Mouse (Mus musculus): Measurements from ENCODE around the gene Arid1b. TPM values are rescaled to one million over a fixed set of nuclear protein-coding genes. Genes with fewer than 3 reads are reported as not detected.

The Arid1b gene
- total RNA-seq, 2 experiments from 2014 or later: 5.0 to 8.1 TPM

DNA sequence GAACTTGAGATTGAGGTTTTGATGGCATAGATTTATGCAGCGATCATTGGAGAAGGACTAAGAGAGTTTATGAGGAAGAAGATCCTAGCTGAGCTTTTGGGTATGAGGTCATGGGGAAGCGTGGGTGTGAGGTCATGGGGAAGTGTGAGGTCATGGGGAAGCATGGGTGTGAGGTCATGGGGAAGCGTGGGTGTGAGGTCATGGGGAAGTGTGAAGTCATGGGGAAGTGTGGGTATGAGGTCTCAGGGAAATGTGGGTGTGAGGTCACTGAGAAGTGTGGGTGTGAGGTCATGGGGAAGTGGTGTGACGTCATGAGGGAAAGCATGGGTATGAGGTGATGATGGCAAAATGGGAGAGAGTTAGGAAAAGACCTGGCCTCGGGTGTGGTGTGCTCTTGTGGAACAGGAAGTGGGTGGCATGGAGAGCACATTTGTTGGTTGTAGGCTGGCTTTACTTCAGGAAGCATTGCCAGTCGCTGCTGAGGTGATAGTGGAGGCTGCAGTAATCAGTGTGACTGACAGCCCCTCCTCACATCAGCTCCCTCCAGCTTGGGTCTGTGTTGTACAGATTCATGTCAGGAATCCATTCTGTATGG lies 180.4 kb downstream of the Arid1b start:
- ATAC-seq (replicated peaks; ENCODE audit: low FRiP score, poor library complexity, severe bottlenecking): no peak

DNA sequence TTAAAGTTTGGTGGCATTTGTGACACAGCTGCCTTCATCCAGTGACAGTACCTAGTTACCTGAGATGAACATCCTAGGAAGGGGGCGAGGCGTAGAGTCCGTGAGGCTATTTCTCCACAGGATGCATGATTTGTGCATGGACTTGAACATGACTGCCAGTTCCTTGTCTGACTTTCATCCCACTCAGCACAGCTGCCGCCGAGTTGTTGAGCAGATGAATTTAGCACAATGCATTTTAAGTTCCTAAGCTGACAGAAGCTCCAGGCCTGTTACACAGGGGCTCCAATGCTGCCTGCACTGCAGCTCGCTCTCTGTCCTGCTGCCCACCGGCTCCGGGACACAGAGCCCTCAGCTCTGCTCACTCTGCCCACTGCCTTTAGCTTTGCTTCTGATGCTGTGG lies 181.4 kb downstream of the Arid1b start:
- ATAC-seq (replicated peaks; ENCODE audit: low FRiP score, poor library complexity, severe bottlenecking): no peak

DNA sequence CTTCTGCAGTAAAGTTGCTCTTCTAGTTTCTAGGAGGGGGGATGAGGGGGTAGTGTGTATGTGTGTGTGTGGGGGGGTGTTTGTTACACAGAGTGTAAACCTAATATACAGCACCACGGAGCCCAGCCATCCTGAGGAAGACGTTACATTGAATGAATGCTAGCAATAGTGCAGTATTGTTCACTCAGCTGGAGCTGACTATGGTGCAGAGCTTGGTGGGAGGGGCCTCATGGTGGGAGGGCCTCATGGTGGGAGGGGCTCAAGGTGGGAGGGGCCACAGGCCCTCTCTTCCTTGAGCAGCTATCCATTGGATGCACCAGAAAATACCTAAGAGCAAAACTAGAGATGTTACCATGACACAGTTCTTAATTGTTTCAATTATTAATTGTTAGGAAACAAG lies 182.2 kb downstream of the Arid1b start:
- 0 out of 2 replicates have a peak, but pooled peaks have one; percentile 36 for ATAC-seq (replicated peaks; ENCODE audit: low FRiP score, poor library complexity, severe bottlenecking)

DNA sequence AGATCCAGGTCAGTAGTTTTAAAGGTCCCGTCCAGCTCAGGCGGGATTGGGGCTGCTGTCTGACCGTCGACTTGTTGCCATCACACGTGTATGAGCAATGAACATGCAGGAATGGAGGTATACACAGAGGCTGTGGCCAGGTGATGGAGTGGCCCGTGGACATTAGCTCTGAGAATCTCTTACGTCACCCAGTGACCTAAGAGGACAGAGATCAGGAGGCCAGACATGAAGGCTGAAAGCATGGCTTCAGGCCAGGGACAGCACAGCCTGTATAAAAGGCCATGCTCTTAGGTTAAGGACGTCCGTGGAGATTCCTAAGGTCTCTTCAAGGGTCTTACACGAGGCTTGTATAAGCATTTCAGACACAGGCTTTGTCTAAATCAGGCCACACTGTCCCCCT lies 184.4 kb downstream of the Arid1b start:
- ATAC-seq (replicated peaks; ENCODE audit: low FRiP score, poor library complexity, severe bottlenecking): no peak

DNA sequence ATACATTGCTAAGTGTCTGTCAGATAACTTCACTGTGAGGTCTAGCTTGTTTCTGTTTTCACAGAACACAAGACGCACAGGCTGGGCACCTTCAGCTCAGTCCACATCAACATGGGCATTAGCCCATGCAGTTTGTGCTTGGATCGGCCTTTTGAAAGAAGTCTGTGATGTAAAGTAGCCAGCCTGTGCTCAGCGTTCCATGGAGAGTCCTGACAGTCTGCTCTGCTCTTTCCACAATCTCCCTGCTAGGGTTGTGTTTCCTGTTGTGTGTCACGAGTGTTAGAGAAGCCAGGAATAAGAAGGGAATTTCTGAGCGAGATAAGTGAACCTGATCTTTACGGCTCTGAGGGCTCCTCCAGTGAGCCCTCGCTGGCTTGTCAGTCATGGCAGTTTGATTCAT lies 184.9 kb downstream of the Arid1b start:
- no peak for ATAC-seq (replicated peaks; ENCODE audit: low FRiP score, poor library complexity, severe bottlenecking)

DNA sequence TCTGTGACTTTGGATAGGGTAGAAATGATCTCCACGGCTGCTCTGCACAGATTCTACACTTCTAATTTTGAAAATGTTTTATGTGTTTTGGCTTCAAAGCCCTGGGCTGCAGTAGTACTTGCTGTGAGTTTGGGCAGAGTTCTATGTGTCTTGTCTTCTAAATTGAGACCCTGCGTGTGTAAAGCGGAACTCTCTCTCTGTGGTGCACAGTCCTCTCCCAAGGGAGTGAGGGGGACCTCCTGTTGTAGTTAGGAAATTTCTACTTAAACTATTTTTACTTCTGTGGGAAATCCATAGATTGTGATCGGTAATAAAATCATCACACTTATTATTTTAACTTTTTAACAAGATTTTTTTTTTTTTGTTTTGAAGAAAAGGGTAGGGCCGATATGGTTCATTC lies 185.3 kb downstream of the Arid1b start:
- no peak for ATAC-seq (replicated peaks; ENCODE audit: low FRiP score, poor library complexity, severe bottlenecking)

DNA sequence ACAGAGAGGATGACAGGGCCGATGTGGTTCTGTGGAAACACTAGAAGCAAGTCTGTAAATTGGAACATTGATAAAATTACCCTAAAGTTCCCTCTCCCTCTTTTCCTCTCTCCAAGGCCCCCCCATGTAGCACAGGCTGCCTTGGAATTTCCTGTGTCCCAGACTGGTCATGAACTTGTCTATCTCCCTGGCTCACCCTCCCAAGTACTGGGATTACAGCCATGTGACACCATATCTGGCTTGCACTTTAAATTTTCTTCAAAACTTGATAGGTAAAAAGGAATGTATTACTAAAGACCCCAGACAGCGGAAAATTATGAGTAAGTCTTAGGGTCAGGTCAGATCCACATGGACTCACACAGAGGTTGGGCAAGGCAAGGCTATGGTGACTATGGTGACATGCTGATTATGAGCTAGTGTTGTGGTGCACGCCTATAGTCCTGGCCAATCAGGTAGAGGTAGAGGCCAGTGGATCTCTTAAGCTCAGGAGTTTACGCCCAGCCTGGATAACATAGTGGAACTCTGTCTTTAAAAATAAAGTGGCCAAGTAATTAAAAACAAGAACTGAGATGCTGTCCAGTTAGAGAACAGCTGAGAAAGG lies 185.9 kb downstream of the Arid1b start:
- ATAC-seq (replicated peaks; ENCODE audit: low FRiP score, poor library complexity, severe bottlenecking): peak; percentile 93

DNA sequence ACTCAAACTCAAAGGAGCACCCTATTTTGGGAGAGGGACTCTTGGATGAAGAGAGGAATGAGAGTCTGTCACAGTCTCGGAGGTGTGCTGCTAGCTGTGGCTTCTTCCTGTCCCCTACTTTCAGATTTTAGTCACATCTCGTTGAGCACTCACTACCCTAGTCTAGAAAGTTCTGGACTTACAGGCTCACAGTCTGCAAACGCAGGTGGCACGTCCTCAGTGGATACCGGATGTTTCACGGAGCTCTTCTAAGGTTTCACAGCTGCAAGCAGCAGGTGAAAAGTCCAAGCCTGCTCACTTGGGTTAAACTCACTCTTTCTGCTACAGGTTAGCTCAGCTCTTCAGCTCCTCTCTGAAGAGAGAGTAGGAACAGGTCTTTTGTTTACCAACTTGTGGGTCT lies 186.8 kb downstream of the Arid1b start:
- ATAC-seq (replicated peaks; ENCODE audit: low FRiP score, poor library complexity, severe bottlenecking): no peak

DNA sequence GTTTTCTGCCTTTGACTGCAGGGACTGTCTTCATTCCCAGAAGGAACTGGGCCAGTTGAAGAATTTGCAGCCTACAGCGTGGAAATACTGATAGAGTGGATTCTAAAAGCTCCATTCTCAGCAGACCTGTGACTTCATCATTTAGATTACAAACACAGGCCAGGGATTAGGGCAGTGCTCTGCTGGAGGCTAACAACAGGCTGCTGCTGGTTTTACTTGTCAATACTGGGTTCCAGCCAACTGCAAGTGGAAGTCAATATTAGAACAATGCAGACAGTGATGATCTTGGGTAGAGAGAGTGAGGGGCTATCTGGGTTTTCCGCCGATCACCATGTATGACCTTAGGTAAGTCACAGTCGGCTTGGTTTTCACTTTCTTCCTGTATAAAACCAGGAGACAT lies 188.4 kb downstream of the Arid1b start:
- ATAC-seq (replicated peaks; ENCODE audit: low FRiP score, poor library complexity, severe bottlenecking): no peak

DNA sequence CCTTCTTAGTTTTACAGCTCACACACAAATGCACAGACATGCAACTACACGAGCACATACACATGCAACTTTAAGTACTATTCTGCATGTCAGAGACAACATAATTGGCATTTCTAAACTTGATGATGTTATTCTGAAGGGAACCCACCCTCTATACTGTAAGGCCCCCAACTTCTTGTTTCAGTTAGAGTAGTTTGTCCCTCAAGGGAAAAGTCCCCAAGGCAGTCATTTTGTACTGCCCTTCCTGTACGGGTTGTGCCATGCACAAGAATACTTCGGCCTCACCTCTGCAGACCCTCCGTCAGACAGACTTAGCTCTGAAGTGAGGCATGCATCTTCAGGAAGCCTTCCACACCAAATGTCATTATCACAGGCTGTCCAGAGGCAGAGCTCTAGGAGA lies 191.4 kb downstream of the Arid1b start:
- ATAC-seq (replicated peaks; ENCODE audit: low FRiP score, poor library complexity, severe bottlenecking): no peak

DNA sequence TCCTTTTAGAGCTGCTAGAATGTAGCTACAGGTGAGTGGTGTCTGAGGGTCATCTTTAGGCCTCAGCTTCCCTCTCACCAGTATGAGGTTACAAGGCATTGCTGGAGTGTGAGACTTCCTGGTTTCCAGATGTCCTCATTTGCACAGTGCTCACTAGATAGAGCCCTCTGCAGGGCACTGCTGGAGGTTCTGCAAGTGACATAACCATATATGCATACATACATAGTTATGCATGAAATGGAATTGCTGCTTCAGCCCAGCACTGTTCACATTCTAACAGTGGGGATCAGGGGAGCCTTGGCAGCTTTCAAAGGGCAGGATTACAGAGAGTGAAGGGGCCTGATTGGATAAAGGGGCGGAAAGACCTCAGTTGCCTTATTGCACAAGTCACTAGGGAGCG lies 193.4 kb downstream of the Arid1b start:
- ATAC-seq (replicated peaks; ENCODE audit: low FRiP score, poor library complexity, severe bottlenecking): no peak

DNA sequence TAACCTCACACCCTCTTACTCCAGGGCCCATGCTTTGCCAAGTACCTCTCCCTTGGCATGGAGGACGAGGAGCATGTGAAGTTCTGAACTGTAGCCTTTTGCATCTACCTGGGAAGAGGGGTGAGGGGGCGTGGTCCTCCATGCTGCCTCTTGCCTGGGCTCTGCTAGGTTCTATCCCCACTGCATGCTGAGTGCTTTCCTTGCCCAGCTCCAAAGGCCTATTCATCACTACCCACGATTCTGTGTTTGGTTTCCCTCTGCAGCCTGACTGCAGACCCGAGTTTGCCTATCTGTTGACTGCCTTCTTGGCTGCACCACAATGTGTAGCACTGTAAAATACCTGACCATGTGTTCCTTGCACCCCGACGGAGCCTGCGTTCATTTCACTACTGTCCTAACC lies 194.3 kb downstream of the Arid1b start:
- ATAC-seq (replicated peaks; ENCODE audit: low FRiP score, poor library complexity, severe bottlenecking): no peak

DNA sequence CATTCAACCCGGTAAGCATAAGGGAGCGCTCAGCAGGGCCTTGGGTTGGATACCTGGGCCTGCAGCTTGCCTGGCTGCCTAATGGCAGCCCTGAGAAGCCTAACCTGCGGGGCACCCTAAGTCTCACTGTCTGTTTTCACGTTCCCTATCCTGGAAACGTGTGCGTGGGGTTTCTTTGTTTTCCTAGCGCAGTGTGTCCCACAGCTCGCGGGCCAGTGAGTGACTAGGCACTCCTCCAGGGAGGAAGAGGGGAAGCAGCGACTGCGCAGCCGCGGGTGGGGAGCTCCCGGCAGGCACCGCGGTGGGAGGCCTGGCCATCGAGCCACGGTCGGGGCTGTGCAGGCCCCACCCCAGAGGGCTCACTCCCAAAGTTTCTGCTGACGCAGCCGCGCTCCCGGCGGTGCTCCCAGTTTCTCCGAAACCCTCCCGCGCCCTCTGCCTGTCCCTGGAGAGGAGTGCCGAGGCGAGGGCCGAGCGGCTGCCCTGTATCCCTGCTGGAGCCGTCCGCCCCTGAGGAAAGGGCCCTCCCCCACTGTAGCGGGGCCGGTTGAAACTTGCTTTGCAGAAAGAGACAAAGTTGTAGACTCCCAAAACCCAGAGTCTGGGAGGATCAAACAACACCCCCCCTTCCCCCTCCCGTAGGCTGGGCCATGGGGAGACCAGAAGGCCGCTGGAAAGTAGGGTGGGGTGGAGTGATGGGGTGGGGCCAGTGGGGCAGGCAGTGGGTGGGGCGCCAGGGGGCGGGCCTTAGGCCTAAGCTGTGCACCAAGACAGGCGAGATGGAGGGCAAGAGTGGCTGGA lies 195.6 kb downstream of the Arid1b start:
- peak; percentile 94 for ATAC-seq (replicated peaks; ENCODE audit: low FRiP score, poor library complexity, severe bottlenecking)

DNA sequence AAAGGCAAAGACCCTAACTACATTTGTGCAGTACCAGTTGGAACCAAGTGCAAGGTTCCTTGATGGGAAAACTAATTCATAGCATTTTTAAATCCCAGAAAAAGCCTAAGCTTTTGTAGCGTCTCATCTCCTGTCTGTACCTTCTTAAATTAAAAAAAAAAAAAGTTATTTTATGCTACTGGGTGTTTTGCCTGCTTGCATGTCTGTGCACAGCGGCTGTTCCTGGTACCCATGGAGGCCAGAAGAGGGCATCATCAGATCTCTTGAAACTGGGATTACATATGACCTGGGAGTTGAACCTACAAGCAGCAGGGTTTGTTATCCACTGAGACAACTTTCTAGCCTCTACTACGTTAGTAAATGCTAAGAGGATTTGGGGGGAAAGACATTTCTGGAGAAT lies 196.2 kb downstream of the Arid1b start:
- ATAC-seq (replicated peaks; ENCODE audit: low FRiP score, poor library complexity, severe bottlenecking): no peak

DNA sequence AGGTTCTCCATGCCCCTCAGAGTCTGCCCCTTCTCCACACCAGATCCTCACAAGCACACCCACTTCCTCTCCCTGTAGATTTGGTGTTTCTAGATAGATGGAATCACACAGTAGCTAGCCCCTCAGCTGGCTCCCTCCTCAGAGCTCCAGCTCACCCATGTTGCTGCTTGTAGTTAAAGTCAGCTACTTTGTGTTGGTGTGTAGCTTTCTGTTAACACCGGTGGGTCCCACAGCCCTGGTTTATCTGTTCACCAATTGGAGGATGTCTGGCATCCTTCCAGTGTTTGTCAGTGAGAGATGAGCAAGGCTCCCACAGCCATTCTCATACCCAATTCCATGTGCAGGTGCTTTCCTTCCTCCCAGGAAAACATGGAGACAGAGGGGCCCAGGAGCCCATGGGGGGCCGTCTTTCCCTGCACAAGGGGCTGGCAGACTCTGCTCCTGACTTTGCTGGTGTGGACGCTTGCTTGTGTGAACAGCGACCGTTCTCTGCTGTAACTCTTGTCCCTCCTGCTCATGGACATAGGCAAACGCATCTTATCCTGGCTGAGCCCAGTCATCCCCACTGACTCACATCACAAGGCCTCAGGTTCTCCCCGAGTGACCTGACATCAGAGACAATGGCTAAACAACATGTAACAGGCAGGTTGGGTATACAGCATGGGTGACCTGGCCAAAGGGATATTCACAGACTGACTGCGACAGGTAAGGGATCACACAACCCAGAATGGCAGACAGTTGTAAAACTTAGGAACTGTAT lies 200.2 kb downstream of the Arid1b start:
- no peak for ATAC-seq (replicated peaks; ENCODE audit: low FRiP score, poor library complexity, severe bottlenecking)

DNA sequence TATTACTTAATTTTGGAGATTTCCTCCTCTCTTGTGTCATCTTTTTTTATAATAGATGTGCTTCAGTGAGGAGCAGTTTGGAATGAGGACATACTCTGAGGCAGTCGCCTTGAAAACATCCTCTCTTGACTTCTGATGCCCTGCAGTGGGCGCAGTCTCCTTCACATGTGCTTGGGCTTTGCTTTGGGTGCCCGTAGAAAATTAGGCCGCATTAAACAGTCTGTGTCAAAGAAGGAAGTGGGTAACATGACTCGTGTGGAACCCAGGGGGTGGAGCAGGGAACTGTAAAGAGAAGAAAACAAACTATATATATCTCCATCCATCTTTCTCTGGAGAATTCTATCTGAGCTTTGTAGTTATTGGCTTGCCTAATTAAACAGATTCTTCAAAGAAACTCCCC lies 201.3 kb downstream of the Arid1b start:
- ATAC-seq (replicated peaks; ENCODE audit: low FRiP score, poor library complexity, severe bottlenecking): no peak

DNA sequence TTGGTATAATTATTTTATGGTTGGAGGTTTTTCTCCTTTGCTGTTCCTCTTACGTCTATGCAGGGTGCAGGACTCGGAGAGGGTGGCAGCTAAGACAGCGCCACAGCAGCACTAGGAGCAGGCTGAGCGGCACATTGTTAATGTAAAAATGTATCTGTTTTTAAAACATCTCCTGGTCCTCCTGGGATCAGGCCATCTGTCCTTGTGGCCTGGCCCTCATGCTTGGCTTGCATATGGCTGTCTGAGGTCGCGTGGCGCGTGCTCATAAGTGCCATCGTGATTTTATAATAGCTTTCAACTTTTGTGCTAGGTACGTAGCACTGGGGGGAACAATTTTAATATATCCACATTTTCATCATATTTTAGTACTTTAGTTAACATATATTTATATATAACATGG lies 201.9 kb downstream of the Arid1b start:
- ATAC-seq (replicated peaks; ENCODE audit: low FRiP score, poor library complexity, severe bottlenecking): no peak

DNA sequence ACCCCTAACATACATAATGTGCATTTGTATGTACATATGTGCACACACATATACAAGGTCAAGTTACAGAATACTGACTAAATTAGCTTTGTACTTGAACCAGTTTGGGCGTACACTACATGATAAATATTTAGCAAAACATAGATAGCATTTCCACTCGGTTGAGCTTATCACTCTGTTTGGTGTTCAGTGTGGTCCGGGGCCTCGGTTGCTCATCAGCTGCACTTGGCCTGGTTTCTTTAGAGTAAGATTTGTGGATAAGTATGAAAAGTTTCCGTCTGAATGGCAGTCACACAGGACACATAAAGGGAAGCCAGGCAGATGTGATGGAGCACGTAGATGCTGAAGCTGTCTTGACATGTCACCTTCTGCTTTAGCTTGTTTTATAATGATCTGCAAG lies 202.4 kb downstream of the Arid1b start:
- ATAC-seq (replicated peaks; ENCODE audit: low FRiP score, poor library complexity, severe bottlenecking): no peak

DNA sequence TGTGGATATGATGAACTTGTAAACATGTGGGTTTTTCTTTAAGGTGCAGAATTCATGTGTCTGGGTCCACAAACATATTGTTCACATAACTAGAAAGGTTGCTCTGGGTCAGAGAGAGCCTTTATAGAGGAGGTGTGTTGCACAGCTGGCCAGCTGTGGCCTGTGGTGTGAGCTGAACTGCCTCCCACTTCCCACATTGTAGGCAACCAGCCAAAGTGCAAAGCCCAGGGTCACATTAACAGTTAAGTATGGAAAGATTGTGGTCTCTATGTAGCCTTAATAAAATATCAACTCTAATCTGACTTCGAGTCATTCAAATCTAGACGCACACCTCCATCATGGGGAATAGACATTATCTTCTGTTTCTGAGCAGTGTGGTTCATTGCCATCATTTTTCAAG lies 203.0 kb downstream of the Arid1b start:
- ATAC-seq (replicated peaks; ENCODE audit: low FRiP score, poor library complexity, severe bottlenecking): no peak

DNA sequence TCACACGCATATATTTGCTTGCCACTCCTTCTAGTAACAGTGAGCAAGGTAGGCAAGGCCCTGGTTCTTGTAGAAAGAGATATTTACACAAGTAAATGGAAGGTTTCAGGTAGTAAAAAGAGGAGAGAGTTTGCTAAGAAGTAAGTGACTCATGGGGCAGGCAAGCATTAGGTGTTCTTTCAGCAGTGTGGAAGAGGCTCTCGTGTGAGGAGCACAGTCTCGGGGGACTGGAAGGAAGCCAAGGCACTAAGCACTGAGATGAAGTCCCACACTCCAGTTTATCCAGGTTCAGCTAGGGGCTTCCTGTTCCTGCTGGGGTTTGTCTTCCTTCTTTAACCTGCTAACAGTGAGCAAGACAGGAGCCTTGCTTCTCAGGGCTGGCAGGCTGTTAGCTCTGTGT lies 203.6 kb downstream of the Arid1b start:
- ATAC-seq (replicated peaks; ENCODE audit: low FRiP score, poor library complexity, severe bottlenecking): no peak

DNA sequence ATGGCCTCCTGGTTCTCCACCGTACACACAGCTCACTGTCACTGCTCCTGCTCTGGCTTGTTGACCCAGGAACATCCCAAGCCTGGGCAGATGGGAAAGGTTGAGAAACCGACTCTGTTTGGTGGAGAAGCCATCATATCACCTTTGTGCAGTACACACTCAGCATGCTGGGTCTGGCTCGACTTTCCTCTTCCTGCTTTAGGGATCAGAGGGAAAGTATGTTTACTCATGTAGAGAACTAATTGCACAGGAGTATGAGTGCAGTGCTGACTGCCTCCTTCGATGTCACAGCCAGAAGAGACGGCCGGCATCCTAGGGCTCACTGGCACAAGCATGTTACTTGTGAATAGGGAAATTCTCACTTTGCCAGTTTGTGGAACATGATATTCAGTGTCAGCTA lies 204.1 kb downstream of the Arid1b start:
- ATAC-seq (replicated peaks; ENCODE audit: low FRiP score, poor library complexity, severe bottlenecking): no peak
